Mouse (Mus musculus) C2C12 (cell line): ENCODE data around the gene Hexa.

Source experiments
- CTCF ChIP-seq: IDR thresholded peaks from one replicate; pipeline ENCODE4 v1.5.1; 2011; ENCODE audit not compliant: control insufficient read depth, insufficient read depth, insufficient read length
- MAX ChIP-seq: IDR thresholded peaks from one replicate; pipeline ENCODE4 v1.6.1; 2011; ENCODE audit warnings: mild to moderate bottlenecking, control low read depth
- MYOD1 ChIP-seq: IDR thresholded peaks from one replicate; pipeline ENCODE4 v1.6.1; 2011; ENCODE audit warnings: low read depth; ENCODE audit not compliant: control insufficient read depth, insufficient read length
- MYOG ChIP-seq: IDR thresholded peaks from one replicate; pipeline ENCODE4 v1.6.1; 2011; ENCODE audit not compliant: control insufficient read depth, insufficient read length; ENCODE audit errors: extremely low read depth
- USF1 ChIP-seq: IDR thresholded peaks from one replicate; pipeline ENCODE4 v1.6.1; 2011; ENCODE audit warnings: low read depth, mild to moderate bottlenecking, control low read depth, moderate library complexity

DNA sequence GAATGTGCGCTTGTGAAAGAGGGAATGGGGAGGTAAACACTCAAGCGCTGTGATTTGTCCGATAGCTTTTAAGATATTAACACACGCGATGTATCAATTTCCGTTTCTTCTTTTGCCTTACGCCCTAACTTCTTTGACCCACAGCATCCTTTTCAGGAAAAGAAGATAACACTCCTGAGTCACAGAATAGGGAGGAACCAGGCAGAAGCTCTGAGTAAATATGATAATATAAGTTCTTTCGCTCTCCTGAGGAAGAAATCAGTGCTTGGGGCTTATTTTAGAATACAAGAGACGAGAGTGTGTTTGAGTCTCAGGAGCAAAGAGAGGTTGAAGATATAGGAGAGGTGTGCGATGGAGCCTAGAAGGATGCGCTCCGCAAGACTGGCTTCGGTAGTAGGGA lies 38.1 kb downstream of the Hexa start:
- TF ChIP-seq MAX, result no peak
- TF ChIP-seq CTCF, result no peak
- TF ChIP-seq MYOD1, result no peak
- no peak for TF ChIP-seq MYOG
- no peak for TF ChIP-seq USF1
